Mouse (Mus musculus): ENCODE measurements around the gene Ift80.

DNA sequence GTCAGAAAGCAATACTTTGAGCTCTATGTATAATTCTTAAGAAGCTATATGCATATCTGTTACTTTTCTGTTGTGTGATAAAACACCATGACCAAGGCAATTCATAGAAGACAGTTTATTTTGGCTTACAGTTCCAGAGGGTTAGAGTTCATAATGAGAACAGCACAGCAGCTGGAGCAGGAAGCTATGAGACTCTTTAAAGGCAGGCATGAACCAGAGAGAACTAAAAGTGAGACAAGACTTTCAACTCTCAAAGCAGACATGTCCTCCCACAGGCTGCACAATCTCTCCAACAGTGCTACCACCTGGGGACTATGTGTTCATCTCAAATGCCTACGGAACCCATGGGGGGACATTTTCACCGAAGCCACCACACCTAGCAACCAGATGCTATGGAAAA lies 35.7 kb upstream of the Ift80 start:
- TF ChIP-seq CTCF (conservative IDR thresholded peaks at IDR 0.05; ENCODE audit: insufficient read depth, insufficient read length, low read depth, low read length) (no peak), POLR2A (IDR thresholded peaks at IDR 0.05; ENCODE audit: low read depth, low read length) (no peak)

Data from kidney, adult 2 months (tissue).